22 mouse cellular contexts compared by ENCODE assay signal in genomic region chr1:45419858-45420257, GRCm38 (mm10).
DNase-seq lines count a peak whose midpoint lies in the region; ATAC-seq lines count a peak whose summit lies in the region.
"Had no signal": no experiment of that assay in that cellular context is flagged by ENCODE, and none has a peak within 500 bp of the region (broad histone marks: within the 10 kb centered on the region; RNA-seq: fewer than 3 reads in every experiment).

No protein-coding gene starts in this region.

- H3K4me2 ChIP-seq in heart, embryonic 13.5 days: no peak overlapping the region
- H3K4me2 ChIP-seq: forebrain, embryonic 15.5 days; hindbrain, embryonic 14.5 days; midbrain, embryonic 12.5 days; neural tube, embryonic 15.5 days had no signal

- H3K9ac ChIP-seq in heart, embryonic 13.5 days: no peak overlapping the region
- H3K9ac ChIP-seq: forebrain, embryonic 15.5 days; hindbrain, embryonic 14.5 days; midbrain, embryonic 12.5 days; neural tube, embryonic 15.5 days had no signal

- no peaks in the 10 kb centered on the region for H3K9me3 ChIP-seq in heart, embryonic 13.5 days
- H3K9me3 ChIP-seq: forebrain, embryonic 15.5 days; midbrain, embryonic 12.5 days; neural tube, embryonic 15.5 days had no signal

- 65% methylated on average over 2 of the region's 2 CpGs for WGBS in heart, embryonic 13.5 days

- no peak overlapping the region for H3K4me3 ChIP-seq in heart, embryonic 13.5 days
- H3K4me3 ChIP-seq: forebrain, embryonic 15.5 days; midbrain, embryonic 12.5 days; neural tube, embryonic 15.5 days had no signal

- no peaks in the 10 kb centered on the region for H3K4me1 ChIP-seq in heart, embryonic 13.5 days
- H3K4me1 ChIP-seq: forebrain, embryonic 15.5 days; midbrain, embryonic 12.5 days; neural tube, embryonic 15.5 days had no signal

- ATAC-seq in heart, embryonic 13.5 days (ENCODE audit: extremely low read depth, insufficient number of reproducible peaks, low FRiP score, low TSS enrichment): no peak
- ATAC-seq: CD4-positive, CD25-positive, alpha-beta regulatory T cell, adult 4 months; forebrain, embryonic 15.5 days had no signal

- intact Hi-C loops in gastrocnemius, postnatal 36 days (cut with DNase I): no loop called here
- intact Hi-C loops in heart, postnatal 36 days (cut with DNase I): loop anchor here (10.0 kb wide), 1 partner anchor 675 kb away; no protein-coding TSS in a partner anchor

- H3K36me3 ChIP-seq in heart, embryonic 13.5 days: peaks cover 48% of the 10 kb centered on the region
- H3K36me3 ChIP-seq: forebrain, embryonic 15.5 days; midbrain, embryonic 12.5 days; neural tube, embryonic 15.5 days had no signal

- DNase-seq in gastrocnemius, adult 18-20 months (ENCODE audit: low spot score): peak; percentile 26
- DNase-seq in gastrocnemius, postnatal 36 days: no peak
- no peak for DNase-seq in heart, postnatal 36 days
- DNase-seq in adipocyte (ENCODE audit: low spot score): peak; percentile 18
- DNase-seq in skeletal muscle tissue, adult 2 months (ENCODE audit: low read depth, low spot score): peak; percentile 50
- no peak for DNase-seq in spleen, postnatal 36 days (ENCODE audit: low spot score in 2 of 2)
- DNase-seq in thymus, postnatal 25 days: no peak
- DNase-seq: adrenal gland, postnatal 25 days; cerebellum, adult 8-10 months; cerebellum, postnatal 36 days; embryo, embryonic 11 days; kidney, adult 11 months; kidney, postnatal 4 days; lung, postnatal 10 days; right cerebral cortex, adult 18-20 months; thymus, postnatal 14 days had no signal

- H3K27ac ChIP-seq in heart, embryonic 13.5 days (replicated peaks): 0 out of 2 replicates have a peak overlapping the region, but pooled peaks have one; percentile 12
- H3K27ac ChIP-seq: forebrain, embryonic 15.5 days; hindbrain, embryonic 14.5 days; midbrain, embryonic 12.5 days; neural tube, embryonic 15.5 days had no signal

- H3K27me3 ChIP-seq in heart, embryonic 13.5 days (replicated peaks): no peaks in the 10 kb centered on the region
- H3K27me3 ChIP-seq: forebrain, embryonic 15.5 days; midbrain, embryonic 12.5 days; neural tube, embryonic 15.5 days had no signal

Comparison
In these comparisons a context has a peak if more than half of its experiments do, and no peak if none do; other contexts are left out.
1. DNase-seq: peak in gastrocnemius, adult 18-20 months (single experiment), adipocyte (single experiment) and skeletal muscle tissue, adult 2 months (single experiment); none in gastrocnemius, postnatal 36 days (0 of 2), heart, postnatal 36 days (0 of 2), spleen, postnatal 36 days (0 of 2) and thymus, postnatal 25 days (single experiment).